ENCODE assay signal across 28 mouse cellular contexts in genomic region chr3:80880660-80881293, GRCm38 (mm10). TPM values are rescaled to one million over a fixed set of nuclear protein-coding genes. Genes with fewer than 3 reads are reported as not detected.
DNase-seq lines count a peak whose midpoint lies in the region; ATAC-seq lines count a peak whose summit lies in the region.
"Had no signal": no experiment of that assay in that cellular context is flagged by ENCODE, and none has a peak within 500 bp of the region (broad histone marks: within the 10 kb centered on the region; RNA-seq: fewer than 3 reads in every experiment).

No protein-coding gene starts in this region.

- peak; percentile 42 for DNase-seq in forebrain, embryonic 14.5 days (ENCODE audit: low spot score)
- DNase-seq in embryo, embryonic 11 days, result no peak
- DNase-seq in ovary, adult 18-20 months (ENCODE audit: low spot score), result no peak
- no peak for DNase-seq in layer of hippocampus, postnatal 36 days
- DNase-seq: adrenal gland, postnatal 14 days; cerebellum, adult 18-20 months; cerebellum, postnatal 10 days; gastrocnemius, postnatal 14 days; kidney, adult 9 months; kidney, postnatal 10 days; layer of hippocampus, adult 9-11 months; lung, embryonic 14.5 days; lung, postnatal 14 days; thymus, adult 2 months; thymus, postnatal 36 days had no signal

- no peak overlapping the region for H3K27ac ChIP-seq in forebrain, embryonic 14.5 days (ENCODE audit: low read depth, low read length)
- H3K27ac ChIP-seq in forebrain, embryonic 15.5 days (replicated peaks), result no peak overlapping the region
- no peak overlapping the region for H3K27ac ChIP-seq in hindbrain, embryonic 13.5 days
- no peak overlapping the region for H3K27ac ChIP-seq in midbrain, embryonic 13.5 days
- H3K27ac ChIP-seq: heart, embryonic 10.5 days; heart, embryonic 15.5 days; limb, embryonic 12.5 days; liver, embryonic 15.5 days; neural tube, embryonic 13.5 days had no signal

- H3K9ac ChIP-seq in forebrain, embryonic 14.5 days (ENCODE audit: low read length), result no peak overlapping the region
- no peak overlapping the region for H3K9ac ChIP-seq in forebrain, embryonic 15.5 days (replicated peaks)
- no peak overlapping the region for H3K9ac ChIP-seq in hindbrain, embryonic 13.5 days
- no peak overlapping the region for H3K9ac ChIP-seq in midbrain, embryonic 13.5 days (replicated peaks)
- H3K9ac ChIP-seq: heart, embryonic 15.5 days; limb, embryonic 12.5 days; liver, embryonic 15.5 days; lung, embryonic 14.5 days; neural tube, embryonic 13.5 days had no signal

- H3K9me3 ChIP-seq in forebrain, embryonic 14.5 days (replicated peaks; ENCODE audit: control insufficient read depth, low read length), result no peaks in the 10 kb centered on the region
- no peaks in the 10 kb centered on the region for H3K9me3 ChIP-seq in forebrain, embryonic 15.5 days
- no peaks in the 10 kb centered on the region for H3K9me3 ChIP-seq in hindbrain, embryonic 13.5 days
- no peaks in the 10 kb centered on the region for H3K9me3 ChIP-seq in midbrain, embryonic 13.5 days
- H3K9me3 ChIP-seq: heart, embryonic 10.5 days; heart, embryonic 15.5 days; limb, embryonic 12.5 days; liver, embryonic 15.5 days; neural tube, embryonic 13.5 days had no signal

- no peak for ATAC-seq in forebrain, embryonic 14.5 days
- ATAC-seq in forebrain, embryonic 15.5 days (replicated peaks), result no peak
- ATAC-seq in hindbrain, embryonic 13.5 days (ENCODE audit: low FRiP score), result peak; percentile 84
- peak; percentile 82; the same call in 1 of the 2 replicates for ATAC-seq in midbrain, embryonic 13.5 days
- ATAC-seq: intestine, embryonic 16.5 days; Patski had no signal

- WGBS in forebrain, embryonic 14.5 days, result 81% methylated on average over 6 of the region's 6 CpGs
- WGBS in forebrain, embryonic 15.5 days, result 75% methylated on average over 6 of the region's 6 CpGs
- WGBS in hindbrain, embryonic 13.5 days, result 66% methylated on average over 6 of the region's 6 CpGs
- 64% methylated on average over 6 of the region's 6 CpGs for WGBS in midbrain, embryonic 13.5 days

- no peaks in the 10 kb centered on the region for H3K36me3 ChIP-seq in forebrain, embryonic 14.5 days (ENCODE audit: control insufficient read depth, insufficient read depth, low read length)
- H3K36me3 ChIP-seq in forebrain, embryonic 15.5 days, result no peaks in the 10 kb centered on the region
- H3K36me3 ChIP-seq in hindbrain, embryonic 13.5 days, result no peaks in the 10 kb centered on the region; the same call in 1 of the 2 replicates
- H3K36me3 ChIP-seq in midbrain, embryonic 13.5 days, result no peaks in the 10 kb centered on the region
- H3K36me3 ChIP-seq: heart, embryonic 10.5 days; heart, embryonic 15.5 days; limb, embryonic 12.5 days; liver, embryonic 15.5 days; neural tube, embryonic 13.5 days had no signal

- no peak overlapping the region for H3K4me2 ChIP-seq in forebrain, embryonic 14.5 days (ENCODE audit: low read length)
- no peak overlapping the region for H3K4me2 ChIP-seq in forebrain, embryonic 15.5 days (replicated peaks)
- H3K4me2 ChIP-seq in hindbrain, embryonic 13.5 days, result no peak overlapping the region
- H3K4me2 ChIP-seq in midbrain, embryonic 13.5 days (replicated peaks), result no peak overlapping the region
- H3K4me2 ChIP-seq: heart, embryonic 15.5 days; limb, embryonic 12.5 days; liver, embryonic 15.5 days; lung, embryonic 14.5 days; neural tube, embryonic 13.5 days had no signal

- no peaks in the 10 kb centered on the region for H3K4me1 ChIP-seq in forebrain, embryonic 14.5 days (ENCODE audit: control insufficient read depth, insufficient read depth, low read length)
- H3K4me1 ChIP-seq in forebrain, embryonic 15.5 days, result peaks cover 4% of the 10 kb centered on the region
- no peaks in the 10 kb centered on the region for H3K4me1 ChIP-seq in hindbrain, embryonic 13.5 days (replicated peaks)
- H3K4me1 ChIP-seq in midbrain, embryonic 13.5 days (replicated peaks), result 0 out of 2 replicates have a peak, but pooled peaks cover 3% of the 10 kb centered on the region
- H3K4me1 ChIP-seq: liver, embryonic 15.5 days; neural tube, embryonic 13.5 days had no signal

- no peak overlapping the region for H3K4me3 ChIP-seq in forebrain, embryonic 14.5 days (ENCODE audit: low read depth, low read length)
- H3K4me3 ChIP-seq in forebrain, embryonic 15.5 days, result no peak overlapping the region
- H3K4me3 ChIP-seq in hindbrain, embryonic 13.5 days, result no peak overlapping the region
- H3K4me3 ChIP-seq in midbrain, embryonic 13.5 days (replicated peaks), result no peak overlapping the region
- H3K4me3 ChIP-seq: heart, embryonic 10.5 days; heart, embryonic 15.5 days; limb, embryonic 12.5 days; liver, embryonic 15.5 days; neural tube, embryonic 13.5 days had no signal

- no peaks in the 10 kb centered on the region for H3K27me3 ChIP-seq in forebrain, embryonic 14.5 days (replicated peaks; ENCODE audit: control insufficient read depth, insufficient read depth, low read length)
- no peaks in the 10 kb centered on the region for H3K27me3 ChIP-seq in forebrain, embryonic 15.5 days
- no peaks in the 10 kb centered on the region for H3K27me3 ChIP-seq in hindbrain, embryonic 13.5 days
- no peaks in the 10 kb centered on the region for H3K27me3 ChIP-seq in midbrain, embryonic 13.5 days
- H3K27me3 ChIP-seq: heart, embryonic 15.5 days; limb, embryonic 12.5 days; liver, embryonic 15.5 days; neural tube, embryonic 13.5 days had no signal

RNA-seq across cellular contexts. Expression of gene Glrb, which starts 32.7 kb away (rescaled TPM):
- 29.1 and 35.3 TPM in 2 replicates for polyA plus RNA-seq in forebrain, embryonic 14.5 days (2014; fragmentation: Nextera tagmentation; extraction: Ambion mirVana)
- 32.7 and 33.4 TPM in 2 replicates for polyA plus RNA-seq in forebrain, embryonic 15.5 days (2015; fragmentation: Nextera tagmentation; extraction: Ambion mirVana)
- 21.9 and 23.9 TPM in 2 replicates for polyA plus RNA-seq in hindbrain, embryonic 13.5 days (2015; fragmentation: Nextera tagmentation; extraction: Ambion mirVana)
- polyA plus RNA-seq in midbrain, embryonic 13.5 days (2015; fragmentation: Nextera tagmentation; extraction: Ambion mirVana), result 12.7 and 15.2 TPM in 2 replicates
- 100 to 1,000 TPM; 137 to 149 TPM for total RNA-seq in layer of hippocampus, postnatal 36 days (2021)
- total RNA-seq: common myeloid progenitor, adult 5-6 weeks; liver, adult 2 months; MEL had no signal
- polyA plus RNA-seq: liver, adult 2 months had no signal

Comparison
In these comparisons a context has a peak if more than half of its experiments do, and no peak if none do; other contexts are left out.
1. ATAC-seq: peak in hindbrain, embryonic 13.5 days (single experiment) and midbrain, embryonic 13.5 days (single experiment); none in forebrain, embryonic 14.5 days (single experiment) and forebrain, embryonic 15.5 days (single experiment).